Mouse (Mus musculus): ENCODE results near the gene Patj.

Patj gene

DNA sequence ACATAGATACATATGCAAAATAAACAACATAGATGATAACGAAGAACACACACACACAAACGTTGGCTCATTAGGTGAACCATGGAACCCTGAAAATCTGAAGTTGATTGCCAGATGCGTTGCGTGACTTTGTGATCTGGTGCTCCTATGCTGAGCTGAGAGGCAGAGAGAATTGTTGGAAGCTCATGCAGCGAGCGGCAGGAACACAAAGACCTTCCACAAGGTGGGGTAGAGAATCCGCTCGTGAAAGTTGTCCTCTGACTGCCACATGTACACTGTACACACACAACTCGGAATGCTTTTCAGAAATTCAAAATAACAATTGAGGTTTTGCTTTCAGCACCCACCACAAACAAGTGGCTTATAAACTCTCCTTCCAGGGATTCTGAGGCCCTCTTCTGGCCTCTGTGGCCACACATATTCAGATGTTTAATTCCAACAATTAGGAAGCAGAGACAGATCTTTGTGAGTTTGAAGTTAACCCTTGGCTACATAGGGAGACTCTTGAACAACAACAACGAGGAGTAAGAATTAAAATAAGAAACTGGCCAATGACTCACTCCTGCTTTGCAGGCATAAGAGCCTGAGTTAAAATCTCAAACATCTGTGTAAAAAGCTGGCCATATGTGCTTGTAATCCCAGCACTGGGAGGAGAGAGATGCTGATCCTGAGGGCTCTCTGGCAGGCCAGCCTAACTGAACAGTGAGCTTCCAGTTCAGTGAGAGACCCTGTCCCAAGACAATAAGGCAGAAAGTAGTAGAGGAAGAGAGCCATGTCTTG is 116.6 kb downstream of the Patj start:
- no peak for DNase-seq (ENCODE audit: low spot score)

DNA sequence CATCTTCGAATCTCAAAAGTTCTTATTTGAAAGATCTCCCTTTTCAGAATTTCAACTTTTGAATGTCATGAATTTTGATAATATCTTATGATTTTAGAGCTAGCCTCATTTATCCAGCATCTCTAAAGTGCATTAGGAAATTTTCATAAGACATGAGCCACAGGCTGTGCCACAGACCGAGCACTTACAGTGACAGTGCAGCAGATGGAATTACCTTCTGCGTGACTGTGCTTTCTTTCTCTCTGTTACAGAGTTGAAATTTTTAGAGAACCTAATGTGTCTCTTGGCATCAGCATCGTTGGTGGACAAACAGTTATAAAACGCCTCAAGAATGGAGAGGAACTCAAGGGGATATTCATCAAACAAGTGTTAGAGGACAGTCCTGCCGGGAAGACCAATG is 124.9 kb downstream of the Patj start:
- DNase-seq (ENCODE audit: low spot score) = no peak

DNA sequence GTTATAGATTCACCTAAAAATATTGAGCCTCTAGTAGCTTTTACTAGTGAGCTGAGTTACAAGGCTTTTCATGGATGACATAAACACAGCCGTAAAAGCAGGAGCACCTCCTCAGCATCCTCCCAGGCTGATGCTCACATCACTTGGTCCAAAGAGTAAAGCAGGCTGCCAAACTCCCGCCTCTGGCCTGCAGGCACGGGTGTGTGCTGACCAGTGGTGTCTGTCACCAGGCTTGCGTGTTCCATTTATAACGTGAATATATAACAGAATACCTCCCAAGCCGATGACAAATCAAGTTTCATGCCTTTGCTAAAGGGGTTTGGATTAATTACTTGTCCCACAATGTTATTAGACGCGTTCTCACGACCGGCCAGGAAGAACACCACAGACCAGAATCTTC is 128.9 kb downstream of the Patj start:
- DNase-seq (ENCODE audit: low spot score) = no peak

DNA sequence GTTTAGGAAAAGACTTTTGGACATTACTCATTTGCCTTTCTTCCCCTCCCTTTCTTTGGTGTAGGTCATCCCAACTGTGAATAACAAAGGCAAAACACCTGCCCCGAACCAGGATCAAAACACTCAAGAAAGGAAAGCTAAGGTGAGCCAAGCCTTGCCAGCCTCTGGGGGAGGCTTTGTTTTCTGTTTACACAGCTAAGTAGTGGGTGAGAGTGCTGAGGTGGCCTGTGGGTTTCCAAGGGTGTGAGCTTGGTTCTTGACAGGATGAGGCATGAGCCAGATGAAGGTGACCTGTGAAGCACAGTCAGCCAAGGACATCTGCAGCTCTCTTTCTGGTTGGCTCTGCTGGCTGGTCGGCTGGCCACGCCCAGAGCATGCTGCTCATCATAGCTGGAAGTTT is 139.9 kb downstream of the Patj start:
- DNase-seq (ENCODE audit: low spot score) = no peak

DNA sequence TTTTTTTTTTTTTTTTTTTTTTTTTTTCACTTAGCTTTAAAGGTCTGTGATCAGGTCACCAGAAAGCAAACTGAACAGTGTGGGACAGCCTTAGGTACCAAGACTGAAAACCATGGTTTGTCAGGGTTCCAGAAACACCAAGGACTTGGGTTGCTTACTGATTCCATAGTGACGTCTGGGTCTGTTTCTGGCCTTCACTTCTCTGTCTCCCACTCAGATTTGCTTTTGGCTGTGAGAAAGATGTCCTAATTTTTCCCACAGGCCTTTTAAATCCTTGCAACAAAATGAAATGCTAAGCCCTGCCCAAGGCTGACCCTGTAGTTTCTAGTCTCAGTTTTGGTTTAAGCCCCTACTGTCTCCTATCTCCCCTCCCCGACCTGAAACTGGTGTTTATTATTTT is 146.0 kb downstream of the Patj start:
- no peak for DNase-seq (ENCODE audit: low spot score)

DNA sequence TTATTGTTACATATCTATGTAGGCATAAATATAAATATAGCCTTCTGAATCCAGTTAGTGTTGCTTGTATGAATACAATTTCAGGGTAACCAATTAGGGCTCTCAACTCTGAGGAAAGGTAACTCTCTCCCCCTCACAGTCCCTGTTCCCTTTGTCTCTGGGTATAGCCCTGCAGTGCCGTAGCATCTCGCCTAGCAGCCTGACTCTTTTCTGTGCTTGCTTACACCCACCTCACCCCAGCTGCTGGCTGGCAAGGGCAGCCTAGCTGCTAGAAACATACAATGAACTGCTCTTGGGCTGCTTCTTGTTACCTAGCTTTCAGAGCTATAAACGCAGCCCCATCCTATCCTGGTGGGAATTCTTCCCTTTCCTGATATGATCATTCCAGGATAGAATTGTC is 147.4 kb downstream of the Patj start:
- no peak for DNase-seq (ENCODE audit: low spot score)

DNA sequence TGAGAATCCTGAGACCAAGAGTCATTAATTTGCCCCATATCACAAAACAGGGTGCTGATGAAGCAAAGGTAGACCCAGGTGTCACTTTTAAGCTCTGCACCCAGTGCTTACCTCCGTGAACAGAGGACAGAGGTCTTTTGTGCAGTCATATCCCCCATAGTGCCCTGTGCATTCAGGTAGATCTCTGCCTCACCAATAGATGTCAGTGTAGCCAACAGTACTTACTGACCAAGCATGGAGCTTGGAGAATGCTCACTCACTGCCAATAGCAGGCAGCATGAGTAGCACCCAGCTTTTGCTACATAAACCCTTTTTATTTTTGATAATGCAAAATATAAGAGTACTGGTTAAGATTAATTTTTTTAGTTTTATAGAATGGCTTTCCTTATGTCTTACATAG is 149.8 kb downstream of the Patj start:
- no peak for DNase-seq (ENCODE audit: low spot score)

DNA sequence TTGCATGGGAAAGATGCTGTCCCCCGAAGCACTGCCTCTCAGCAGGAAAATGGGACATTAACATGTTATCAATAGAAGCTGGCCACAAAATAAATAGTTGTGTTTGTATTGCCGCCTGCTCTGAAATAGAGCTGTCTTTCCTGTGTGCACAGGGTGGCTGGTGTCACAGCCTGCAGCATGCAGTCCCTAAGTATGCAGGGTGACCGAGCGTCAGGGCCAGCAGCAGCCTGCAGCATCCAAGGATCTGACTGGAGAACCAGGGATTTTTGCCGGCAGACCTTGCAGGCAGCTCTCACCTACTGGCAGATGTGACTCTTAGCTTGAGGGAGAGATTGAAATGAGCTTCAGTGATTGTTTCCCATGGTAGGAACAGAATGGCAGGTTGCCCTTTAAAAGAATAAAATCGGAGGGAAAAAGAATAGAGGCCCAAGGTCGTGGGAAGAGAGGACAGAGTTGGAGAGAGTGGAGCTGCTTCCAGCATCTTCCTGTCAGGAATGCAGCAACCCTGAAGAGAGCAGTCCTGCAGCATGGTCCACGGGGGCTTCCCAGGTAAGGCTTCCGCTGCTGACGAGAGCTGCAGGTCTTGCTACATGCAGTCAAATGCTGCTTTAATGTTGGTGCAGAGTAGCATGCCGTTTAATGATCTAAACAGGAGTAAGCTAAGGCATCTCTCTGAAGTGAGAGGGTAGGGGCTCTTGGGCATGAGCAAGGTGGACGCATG is 151.0 kb downstream of the Patj start:
- DNase-seq (ENCODE audit: low spot score) = no peak

DNA sequence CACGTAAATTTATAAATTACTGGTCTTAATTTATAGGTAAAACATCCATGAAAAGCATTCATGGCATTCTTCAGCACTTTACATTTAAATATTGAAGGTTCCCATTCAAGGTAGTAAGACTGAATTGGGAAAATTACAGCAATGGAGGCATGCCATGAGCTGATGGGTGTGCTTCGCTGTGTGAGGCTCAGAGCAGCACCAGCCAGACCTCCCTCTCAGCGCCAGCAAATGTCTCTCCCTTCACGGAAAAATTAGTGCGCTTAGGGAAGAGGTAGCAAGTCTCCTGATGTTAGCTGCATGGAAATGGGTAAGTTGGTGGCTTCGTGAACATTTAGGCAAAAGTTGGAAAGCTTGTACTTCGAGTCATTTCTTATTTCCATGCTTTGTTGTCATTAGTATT is 153.9 kb downstream of the Patj start:
- no peak for DNase-seq (ENCODE audit: low spot score)

DNA sequence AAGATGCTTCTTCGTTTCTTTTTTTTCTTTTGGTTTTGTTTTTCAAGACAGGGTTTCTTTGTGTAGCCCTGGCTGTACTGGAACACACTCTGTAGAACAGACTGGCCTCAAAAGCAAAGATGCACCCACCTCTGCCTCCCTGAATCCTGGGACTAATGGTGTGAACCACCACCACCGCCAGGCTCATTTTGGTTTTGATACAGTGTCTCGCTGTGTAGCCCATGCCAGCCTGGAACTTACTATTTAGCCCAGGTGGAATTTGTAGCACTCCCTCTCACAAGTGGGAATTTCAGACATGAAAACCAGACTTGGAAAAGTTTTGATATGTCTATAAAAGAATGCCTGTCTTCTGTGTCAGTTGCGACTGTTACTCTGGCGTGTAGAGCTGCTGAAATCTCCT is 154.5 kb downstream of the Patj start:
- DNase-seq (ENCODE audit: low spot score) = no peak

DNA sequence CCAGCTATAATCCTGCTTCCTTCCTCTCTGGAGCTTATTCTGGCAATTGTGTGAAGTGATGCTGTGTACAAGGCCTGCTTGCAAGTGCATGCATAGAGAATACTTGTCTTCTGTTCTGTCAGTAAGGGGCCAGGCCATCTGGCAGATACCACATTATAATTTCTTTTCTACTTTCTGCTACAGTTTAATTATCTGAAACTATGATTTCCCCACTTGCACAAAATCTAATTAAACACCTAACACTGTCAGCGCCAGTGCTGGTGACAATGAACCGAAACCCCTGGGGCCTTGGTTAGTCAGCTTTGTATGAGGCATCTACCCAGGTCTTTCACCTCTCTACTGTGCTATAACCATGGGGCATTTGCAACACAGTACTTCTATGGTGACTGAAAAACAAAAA is 160.1 kb downstream of the Patj start:
- DNase-seq (ENCODE audit: low spot score) = no peak

DNA sequence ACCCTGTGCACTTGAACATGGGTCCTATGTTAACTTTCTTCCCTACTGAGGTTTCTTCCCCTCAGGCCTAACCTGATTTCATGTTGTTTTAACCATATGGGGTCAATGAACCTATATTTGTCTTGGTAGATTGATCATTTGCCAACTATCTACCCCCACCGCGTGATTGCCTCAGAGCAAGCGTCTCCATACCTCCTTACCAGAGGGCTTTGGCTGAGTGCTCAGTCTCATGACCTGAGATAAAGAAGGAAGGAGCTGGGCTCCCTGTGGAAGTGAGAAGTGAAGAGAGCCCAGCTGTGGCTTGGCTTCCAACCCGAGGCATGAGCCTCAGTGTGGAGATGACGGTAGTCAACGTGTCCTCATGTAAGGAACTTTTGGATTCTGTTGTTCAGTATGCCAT is 160.9 kb downstream of the Patj start:
- no peak for DNase-seq (ENCODE audit: low spot score)

DNA sequence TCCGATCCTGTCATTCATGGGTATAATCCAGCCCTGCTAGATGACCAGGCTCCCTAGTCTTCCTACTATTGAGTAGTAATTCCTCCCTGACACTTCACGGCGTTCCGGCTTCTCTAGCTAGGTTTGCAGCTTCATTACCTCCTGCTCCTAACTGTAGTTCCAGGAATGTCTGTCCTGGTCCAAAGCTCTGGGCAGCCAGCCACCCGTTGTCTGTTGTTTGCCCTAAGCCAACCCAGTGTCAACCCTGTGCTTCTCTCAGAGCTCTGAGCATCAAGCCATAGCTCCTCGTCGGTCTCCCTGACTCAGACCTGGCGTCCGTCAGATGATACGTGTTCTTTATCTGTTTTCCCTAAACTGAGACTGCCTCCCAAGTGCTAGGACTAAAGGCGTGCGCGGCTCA is 161.6 kb downstream of the Patj start:
- DNase-seq (ENCODE audit: low spot score) = no peak

DNA sequence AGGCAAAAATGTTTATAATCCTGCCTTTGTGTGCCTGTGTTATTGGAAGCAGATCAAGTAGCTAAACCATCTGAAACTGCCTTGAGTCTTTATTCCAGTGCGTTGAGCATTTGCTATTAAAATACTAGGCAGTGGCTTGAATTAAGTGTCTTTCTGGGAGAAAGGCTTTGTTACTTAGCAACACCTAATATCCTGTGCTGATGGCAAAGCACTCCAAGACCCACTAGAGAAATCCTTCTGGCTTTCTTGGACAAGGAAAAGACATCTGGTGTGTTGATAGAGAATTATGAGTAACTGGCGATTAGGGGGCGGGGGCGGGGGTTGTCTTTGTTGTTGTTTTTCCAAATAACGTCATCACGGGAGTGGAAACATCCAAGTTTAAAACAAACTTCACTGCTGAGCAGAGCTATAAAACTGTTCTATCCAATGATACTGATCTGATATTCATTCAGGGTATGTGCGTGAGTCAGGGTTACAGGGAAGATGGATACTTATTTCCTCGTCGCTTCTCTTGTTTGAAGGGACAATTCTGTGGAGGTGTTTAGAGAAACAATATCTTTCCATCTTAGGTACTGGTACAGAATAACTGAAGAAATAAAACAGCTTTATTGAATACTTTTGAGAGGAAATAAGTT is 164.7 kb downstream of the Patj start:
- DNase-seq (ENCODE audit: low spot score) = no peak

DNA sequence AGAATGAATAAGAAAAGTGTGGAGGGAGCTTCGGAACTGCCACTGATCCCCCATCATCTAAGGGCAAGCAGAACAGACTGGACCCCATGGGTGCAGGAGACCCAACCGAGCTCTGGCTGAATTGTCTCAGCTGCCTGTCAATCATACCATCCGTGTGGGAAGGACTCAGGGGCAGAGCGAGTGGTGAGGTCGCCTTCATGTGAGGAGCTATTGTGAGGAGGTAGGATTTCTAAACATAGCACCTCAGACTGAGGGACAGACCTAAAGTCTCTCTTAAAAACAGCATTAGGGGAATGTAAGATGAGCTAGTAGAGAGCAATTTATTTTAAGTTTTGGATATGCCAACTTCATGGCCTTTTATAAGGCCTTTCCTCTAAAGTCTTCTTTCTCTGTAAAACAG is 167.5 kb downstream of the Patj start:
- no peak for DNase-seq (ENCODE audit: low spot score)

DNA sequence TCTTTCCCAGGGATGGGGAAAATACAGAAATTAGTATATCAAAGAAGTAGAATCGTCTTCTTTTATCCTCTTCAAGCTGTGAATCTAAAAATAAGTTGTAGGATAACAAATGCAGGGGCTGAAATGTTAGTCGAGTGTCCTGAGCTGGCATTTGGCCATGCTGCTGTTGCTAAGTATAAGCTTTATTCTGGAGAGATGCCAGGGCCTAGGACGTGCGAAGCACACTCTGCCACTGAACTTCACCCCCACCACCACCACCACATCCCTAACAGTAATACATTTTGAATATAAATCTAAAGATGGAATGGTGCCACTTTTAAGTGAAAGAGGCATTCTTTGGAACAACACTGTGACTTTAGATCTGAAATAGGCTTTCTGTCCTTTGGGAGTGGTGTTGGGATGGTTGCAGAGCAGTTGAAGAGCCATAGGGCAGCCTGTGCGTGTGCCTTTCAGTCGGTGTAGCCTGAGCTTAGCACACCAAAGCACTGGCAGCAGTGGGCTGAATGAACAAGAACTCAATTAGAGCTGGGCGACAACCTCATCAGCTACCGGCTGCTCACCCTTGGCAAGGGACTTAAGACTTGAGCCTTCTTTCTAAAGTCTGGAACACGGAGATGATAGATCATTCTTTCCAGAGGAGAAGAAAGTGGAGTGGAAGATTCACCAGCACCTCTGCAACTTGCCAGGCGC is 168.1 kb downstream of the Patj start:
- no peak for DNase-seq (ENCODE audit: low spot score)

DNA sequence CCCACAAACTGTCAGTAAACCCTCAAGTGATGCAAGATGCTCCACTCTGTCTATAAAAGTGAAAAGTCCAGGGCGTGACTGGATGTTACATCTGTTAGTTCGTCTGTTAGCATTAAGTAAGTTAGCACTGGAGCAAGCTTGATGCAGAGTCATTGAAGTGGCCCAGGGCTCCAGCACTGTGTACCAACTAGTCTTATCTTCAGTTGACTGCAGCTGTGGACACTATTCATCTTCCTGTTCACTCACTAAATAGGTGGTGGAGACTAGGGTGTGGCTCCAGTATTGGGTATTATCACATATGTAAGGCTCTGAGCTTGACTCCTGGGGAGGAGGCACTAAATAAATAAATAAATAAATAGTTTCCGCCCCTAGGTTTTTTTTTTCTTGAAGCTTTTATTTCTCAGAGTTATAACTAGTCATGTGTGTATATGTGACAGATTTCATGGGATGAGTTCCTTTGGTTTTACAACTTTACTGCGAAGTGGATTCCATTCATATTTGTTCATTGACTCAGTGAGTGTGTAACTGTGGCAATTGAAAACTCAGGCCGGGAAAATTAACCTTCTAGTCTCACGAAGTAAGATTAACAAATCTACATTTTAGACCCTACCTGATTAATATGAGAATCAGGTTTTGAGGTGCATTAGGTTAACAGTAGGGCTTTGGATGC is 168.7 kb downstream of the Patj start:
- no peak for DNase-seq (ENCODE audit: low spot score)

DNA sequence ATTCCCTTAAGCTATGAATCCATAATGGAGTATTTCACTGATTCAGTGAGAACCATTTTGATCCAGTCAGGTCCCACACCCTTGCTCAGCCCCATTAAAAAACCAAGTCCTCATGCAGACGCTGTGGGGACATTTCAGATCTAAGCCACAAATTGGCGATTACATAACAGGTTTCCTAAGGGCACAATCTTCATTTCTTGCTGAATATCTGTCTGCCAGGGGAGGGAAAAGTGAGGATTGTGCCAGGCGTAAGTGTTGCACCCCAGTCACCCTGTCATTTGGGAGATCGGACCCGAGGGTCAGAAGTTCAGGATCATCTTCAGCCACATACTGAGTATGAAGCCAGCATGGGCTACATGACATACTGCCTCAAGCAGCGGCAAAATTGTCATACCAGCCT is 171.2 kb downstream of the Patj start:
- no peak for DNase-seq (ENCODE audit: low spot score)

DNA sequence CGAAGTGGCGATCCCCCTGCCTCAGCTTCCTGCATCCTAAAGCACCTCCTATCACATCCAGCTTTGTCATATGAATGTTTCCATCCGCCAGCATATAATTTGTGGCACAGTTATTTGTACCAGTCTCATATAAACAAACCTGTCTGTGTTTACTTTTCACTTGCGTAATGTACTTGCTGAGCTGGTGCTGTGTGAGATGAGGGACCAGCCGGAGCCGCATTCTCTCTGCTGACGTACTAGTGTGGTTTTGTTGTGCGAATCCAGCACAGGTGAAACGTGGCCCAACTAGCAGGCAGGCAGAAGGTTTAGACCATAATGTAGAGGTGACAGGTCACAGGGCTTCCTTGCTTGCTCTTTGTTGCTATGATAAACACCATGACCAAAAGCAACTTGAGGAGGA is 171.9 kb downstream of the Patj start:
- no peak for DNase-seq (ENCODE audit: low spot score)

DNA sequence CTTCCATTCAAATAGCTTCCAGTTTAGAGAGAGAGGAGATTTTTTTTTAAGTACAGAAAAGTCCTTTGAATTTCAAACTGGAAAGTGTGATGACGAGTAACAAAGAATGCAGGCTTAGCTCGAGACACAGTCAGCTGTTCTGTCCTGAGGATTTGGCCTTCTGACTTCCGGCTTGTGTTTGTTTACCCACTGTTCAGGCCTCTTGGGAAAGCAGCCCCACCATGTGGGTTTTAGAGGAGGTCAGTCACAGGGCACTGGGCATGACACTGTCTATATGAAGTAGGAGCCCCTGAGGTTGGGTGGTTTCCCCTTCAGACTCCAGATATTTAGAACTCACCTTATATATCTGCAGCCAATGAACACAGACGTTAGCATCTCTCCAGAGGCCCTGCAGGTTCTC is 174.3 kb downstream of the Patj start:
- no peak for DNase-seq (ENCODE audit: low spot score)

DNA sequence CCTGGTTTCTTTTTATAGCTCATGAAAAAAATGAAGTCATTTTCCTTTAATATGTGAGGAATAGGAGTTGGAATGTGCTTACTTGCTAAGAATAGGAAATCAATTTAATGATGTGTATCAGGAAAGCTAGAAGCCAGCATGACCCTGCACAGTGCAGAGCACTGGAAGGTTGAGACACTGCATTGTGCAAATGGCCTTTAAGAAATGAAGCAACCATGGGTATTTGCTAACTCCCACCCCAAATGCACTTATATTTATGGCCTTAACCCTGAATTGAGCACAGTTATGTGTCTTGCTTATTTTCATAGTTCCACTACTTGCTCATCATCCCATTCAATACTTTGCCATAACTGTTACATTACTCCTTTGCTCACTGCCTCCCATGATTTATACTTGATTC is 181.7 kb downstream of the Patj start:
- DNase-seq (ENCODE audit: low spot score) = no peak

DNA sequence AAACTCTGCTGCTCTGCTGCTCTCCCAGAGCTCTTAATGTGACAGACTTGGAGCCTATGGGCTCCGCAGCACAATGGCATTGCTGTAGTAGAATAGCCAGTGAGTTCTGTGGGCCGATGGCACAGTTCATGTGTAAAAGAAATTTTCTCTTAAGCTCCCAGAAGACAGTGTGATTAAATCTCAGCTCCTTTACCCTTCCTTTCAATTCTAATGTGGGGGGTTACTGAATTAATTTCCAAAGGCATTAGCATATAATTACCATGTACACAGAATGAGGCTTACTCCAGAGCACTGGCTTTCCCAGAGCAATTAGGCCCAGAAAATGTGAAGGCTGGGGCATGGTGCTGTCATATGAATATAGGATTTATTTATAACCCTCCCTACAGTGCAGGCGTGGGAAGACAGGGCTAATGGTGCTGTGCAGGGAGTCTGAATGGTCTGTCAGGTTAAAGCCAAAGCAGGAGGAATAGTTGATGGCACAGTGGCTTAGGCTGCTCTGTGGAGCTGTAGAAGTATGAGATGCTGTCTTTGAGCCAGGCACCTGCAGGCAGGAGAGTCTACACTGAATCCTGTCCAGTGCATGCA is 182.5 kb downstream of the Patj start:
- DNase-seq (ENCODE audit: low spot score) = no peak
